Mouse (Mus musculus) urinary bladder, adult 2 months (tissue): ENCODE data around the gene Ephb6. TPM values are rescaled to one million over a fixed set of nuclear protein-coding genes. Genes with fewer than 3 reads are reported as not detected.
A peak's percentile ranks its signal among the peaks of the same experiment; 100 is the strongest.
"Not testable (repeated sequence)": the region's sequence is repeated elsewhere in the genome, so short reads cannot be mapped to it uniquely, and the experiment has no call there.

Experiments
- DNase-seq: peaks from one replicate; pipeline ENCODE4 v3.0.0; 2022; ENCODE audit warnings: low spot score
- polyA plus RNA-seq: library from polyadenylated mRNA; depleted of rRNA; stranded (reverse); fragments of >200 nt; gene quantifications from 2 replicates; pipeline ENCODE4 v1.2.3, GENCODE M21; 2012; rRNA removed

Ephb6 gene
- 10.7 and 11.2 TPM in 2 replicates for polyA plus RNA-seq

GRCm38 (mm10) chr6:41605061-41605793 lies at the start of gene Ephb6:
Gene Ephb6 (plus strand): TSS chr6:41605482.
- DNase-seq: peak; percentile 73

- no peak for DNase-seq
These were observed 48.9 kb upstream of the Ephb6 start for GRCm38 (mm10) chr6:41556389-41556788.

- no peak for DNase-seq
These were observed 47.8 kb upstream of the Ephb6 start for GRCm38 (mm10) chr6:41557468-41557867.

- no peak for DNase-seq
These were observed 47.0 kb upstream of the Ephb6 start for GRCm38 (mm10) chr6:41558271-41558670.

GRCm38 (mm10) chr6:41559331-41559730 lies 46.0 kb upstream of the Ephb6 start:
- no peak for DNase-seq

- DNase-seq: no peak
These were observed 45.0 kb upstream of the Ephb6 start for GRCm38 (mm10) chr6:41560273-41560672.

- DNase-seq: no peak
These were observed 42.7 kb upstream of the Ephb6 start for GRCm38 (mm10) chr6:41562598-41562997.

- DNase-seq: not testable (repeated sequence)
These were observed 42.0 kb upstream of the Ephb6 start for GRCm38 (mm10) chr6:41563104-41563951.

GRCm38 (mm10) chr6:41565261-41565660 lies 40.0 kb upstream of the Ephb6 start:
- DNase-seq: no peak

- no peak for DNase-seq
These were observed 38.3 kb upstream of the Ephb6 start for GRCm38 (mm10) chr6:41566965-41567364.

- DNase-seq: no peak
These were observed 36.2 kb upstream of the Ephb6 start for GRCm38 (mm10) chr6:41569078-41569477.

- DNase-seq: no peak
These were observed 28.7 kb upstream of the Ephb6 start for GRCm38 (mm10) chr6:41576526-41577097.

GRCm38 (mm10) chr6:41577297-41577696 lies 28.0 kb upstream of the Ephb6 start:
- no peak for DNase-seq

- no peak for DNase-seq
These were observed 24.0 kb upstream of the Ephb6 start for GRCm38 (mm10) chr6:41581295-41581694.

- no peak for DNase-seq
These were observed 23.1 kb upstream of the Ephb6 start for GRCm38 (mm10) chr6:41582189-41582588.

GRCm38 (mm10) chr6:41604401-41605050 lies 756 bp upstream of the Ephb6 start:
- peak; percentile 50 for DNase-seq

GRCm38 (mm10) chr6:41605794-41606104 lies 467 bp downstream of the Ephb6 start:
- DNase-seq: no peak

- no peak for DNase-seq
These were observed 932 bp downstream of the Ephb6 start for GRCm38 (mm10) chr6:41606214-41606613.

- DNase-seq: no peak
These were observed 2.4 kb downstream of the Ephb6 start for GRCm38 (mm10) chr6:41607637-41608036.

GRCm38 (mm10) chr6:41620173-41620798 lies 15.0 kb downstream of the Ephb6 start:
- no peak for DNase-seq

GRCm38 (mm10) chr6:41621241-41621990 lies 16.1 kb downstream of the Ephb6 start:
- no peak for DNase-seq
